Mouse (Mus musculus) lung, postnatal 0 days (tissue): Measurements from ENCODE around the gene B830017H08Rik. TPM values are rescaled to one million over a fixed set of nuclear protein-coding genes. Genes with fewer than 3 reads are reported as not detected.

Experiments used
- ATAC-seq: fragments of 200-750 bp; cut with Nextera tagmentation; 2 replicates; pipeline ENCODE4 v1.8.0; 2017; ENCODE audit warnings: moderate library complexity
- DNase-seq: peaks from one replicate; pipeline ENCODE4 v3.0.0-alpha.2; 2016; ENCODE audit warnings: low spot score
- H3K27ac ChIP-seq: fragments of 300-500 bp; sonication (generic); 2 replicates; pipeline ENCODE4 v1.5.1; 2014; ENCODE audit warnings: antibody characterized with exemption, mild to moderate bottlenecking, low read length, mixed read lengths
- H3K27me3 ChIP-seq: fragments of 300-500 bp; sonication (generic); replicated peaks from 2 replicates; pipeline ENCODE4 v1.6.1; 2014; ENCODE audit warnings: low read length, mixed read lengths; ENCODE audit not compliant: insufficient read depth
- H3K36me3 ChIP-seq: fragments of 300-500 bp; sonication (generic); 2 replicates; pipeline ENCODE4 v1.6.1; 2014; ENCODE audit warnings: low read length, mixed read lengths; ENCODE audit not compliant: insufficient read depth
- H3K4me1 ChIP-seq: fragments of 300-500 bp; sonication (generic); 2 replicates; pipeline ENCODE4 v1.6.1; 2014; ENCODE audit warnings: antibody characterized with exemption, low read depth, low read length, mixed read lengths; ENCODE audit not compliant: insufficient read depth
- H3K4me2 ChIP-seq: fragments of 300-500 bp; sonication (generic); replicated peaks from 2 replicates; pipeline ENCODE4 v1.6.1; 2014; ENCODE audit warnings: low read depth, mild to moderate bottlenecking, low read length, moderate library complexity, mixed read lengths
- H3K4me3 ChIP-seq: fragments of 300-500 bp; sonication (generic); 2 replicates; pipeline ENCODE4 v1.5.1; 2014; ENCODE audit warnings: low read depth, low read length
- H3K9ac ChIP-seq: fragments of 300-500 bp; sonication (generic); replicated peaks from 2 replicates; pipeline ENCODE4 v1.6.1; 2014; ENCODE audit warnings: low read depth, mild to moderate bottlenecking
- H3K9me3 ChIP-seq: fragments of 300-500 bp; sonication (generic); 2 replicates; pipeline ENCODE4 v1.6.1; 2016; ENCODE audit warnings: low read length, mixed read lengths
- CTCF ChIP-seq: IDR thresholded peaks from 2 replicates; pipeline ENCODE4 v1.5.1; 2016; ENCODE audit warnings: antibody characterized with exemption, mild to moderate bottlenecking
- EP300 ChIP-seq: IDR thresholded peaks from 2 replicates; pipeline ENCODE4 v1.6.1; 2016; ENCODE audit warnings: antibody characterized with exemption, mild to moderate bottlenecking, control low read depth
- WGBS: fragments of 180-500 bp; shearing (Covaris S2); extraction: QIAGEN DNeasy Blood & Tissue Kit; methylation state at CpG from one replicate; pipeline ENCODE4 v1.1.7; 2014; 5-methylcytosine and 5-hydroxymethylcytosine counted together
- polyA plus RNA-seq: library from polyadenylated mRNA; unstranded; fragments of >200 nt; fragmentation: Nextera tagmentation; extraction: Ambion mirVana; gene quantifications from 2 replicates; pipeline ENCODE4 v1.2.1, GENCODE M21; 2015

B830017H08Rik gene
- polyA plus RNA-seq, 1 experiment from 2014 or later = not detected

DNA sequence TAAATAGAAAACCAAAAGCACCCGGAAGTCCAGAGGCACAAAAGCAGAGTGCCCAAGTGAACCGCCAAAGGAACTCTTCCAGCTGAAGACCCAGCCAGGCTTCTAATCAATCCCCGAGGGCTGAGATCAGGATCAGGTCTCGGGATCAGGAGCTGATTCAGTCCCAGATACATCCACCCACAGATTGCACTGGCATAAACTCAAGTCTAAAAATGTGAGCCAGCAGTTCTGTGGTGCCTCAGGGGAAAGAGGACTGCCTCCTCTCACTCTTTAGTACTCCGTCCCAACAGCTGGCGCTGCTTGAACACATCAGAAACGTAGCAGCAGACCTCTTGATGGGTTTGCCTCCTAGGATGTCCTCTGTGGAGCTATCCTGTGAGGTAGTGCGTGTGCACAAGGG is 16.4 kb upstream of the B830017H08Rik start:
- H3K27ac ChIP-seq = no peak overlapping the region
- H3K9me3 ChIP-seq = no peaks in the 10 kb centered on the region
- 0 out of 2 replicates have a peak, but pooled peaks cover 3% of the 10 kb centered on the region for H3K27me3 ChIP-seq
- ATAC-seq (no peak), DNase-seq (no peak)
- no peak overlapping the region for H3K9ac ChIP-seq
- no peaks in the 10 kb centered on the region for H3K36me3 ChIP-seq
- H3K4me1 ChIP-seq = peaks cover 4% of the 10 kb centered on the region; the same call in 1 of the 2 replicates
- no peak overlapping the region for H3K4me3 ChIP-seq
- WGBS = 77% methylated on average over 8 of the region's 8 CpGs
- no peak for TF ChIP-seq EP300
- TF ChIP-seq CTCF = no peak
- no peak overlapping the region for H3K4me2 ChIP-seq

DNA sequence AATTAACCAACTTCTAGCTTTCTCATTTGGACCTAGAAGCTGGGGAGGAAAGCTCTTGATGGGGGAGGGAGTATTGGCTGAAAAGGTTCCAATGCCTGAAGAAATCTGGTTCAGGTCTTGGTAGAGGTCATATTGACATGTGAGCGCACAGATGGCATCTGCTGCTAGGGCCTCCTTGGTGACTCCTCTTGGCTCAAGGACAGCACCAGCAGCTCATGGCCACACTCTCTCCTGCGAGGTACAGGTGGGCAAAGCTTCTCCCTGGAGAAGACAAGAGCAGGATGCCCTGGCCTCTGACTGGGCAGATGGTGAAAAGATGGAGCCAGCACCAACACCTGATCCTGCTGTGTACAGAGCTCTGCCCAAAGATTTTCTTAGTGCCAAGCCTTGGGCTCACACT is 6.4 kb upstream of the B830017H08Rik start:
- TF ChIP-seq CTCF (no peak), EP300 (no peak)
- ATAC-seq (no peak), DNase-seq (no peak)
- Histone ChIP-seq H3K36me3 (no peaks in the 10 kb centered on the region), H3K9ac (no peak overlapping the region), H3K4me1 (no peaks in the 10 kb centered on the region), H3K4me2 (no peak overlapping the region), H3K27ac (no peak overlapping the region), H3K4me3 (no peak overlapping the region), H3K27me3 (peaks cover 10% of the 10 kb centered on the region), H3K9me3 (no peaks in the 10 kb centered on the region)
- 71% methylated on average over 2 of the region's 2 CpGs for whole genome bisulfite sequencing

DNA sequence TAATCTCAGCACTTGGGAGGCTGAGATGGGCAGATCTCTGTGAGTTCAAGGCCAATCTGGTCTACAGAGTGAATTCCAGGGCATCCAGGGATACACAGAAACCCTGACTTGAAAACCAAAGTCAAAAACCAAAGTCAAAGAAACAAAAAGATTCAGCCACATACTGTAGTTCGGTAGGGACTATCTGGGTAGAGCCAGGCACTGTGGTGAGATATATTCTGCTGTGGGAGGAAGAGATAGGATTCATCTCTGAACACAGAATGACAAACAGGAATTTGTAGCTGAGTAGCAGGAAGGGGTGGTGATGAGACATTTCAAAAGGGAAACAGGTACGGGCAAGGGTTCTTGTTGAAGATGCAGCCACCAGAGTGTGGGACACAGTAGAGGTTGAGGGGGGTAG is 4.7 kb upstream of the B830017H08Rik start:
- Histone ChIP-seq H3K36me3 (no peaks in the 10 kb centered on the region), H3K9ac (no peak overlapping the region), H3K9me3 (no peaks in the 10 kb centered on the region), H3K4me3 (no peak overlapping the region), H3K4me2 (no peak overlapping the region), H3K27ac (no peak overlapping the region), H3K27me3 (peaks cover 27% of the 10 kb centered on the region), H3K4me1 (peaks cover 3% of the 10 kb centered on the region; the same call in 1 of the 2 replicates)
- TF ChIP-seq CTCF = no peak
- no peak for TF ChIP-seq EP300
- no peak for ATAC-seq
- no peak for DNase-seq
- WGBS = 85% methylated on average over 2 of the region's 2 CpGs

DNA sequence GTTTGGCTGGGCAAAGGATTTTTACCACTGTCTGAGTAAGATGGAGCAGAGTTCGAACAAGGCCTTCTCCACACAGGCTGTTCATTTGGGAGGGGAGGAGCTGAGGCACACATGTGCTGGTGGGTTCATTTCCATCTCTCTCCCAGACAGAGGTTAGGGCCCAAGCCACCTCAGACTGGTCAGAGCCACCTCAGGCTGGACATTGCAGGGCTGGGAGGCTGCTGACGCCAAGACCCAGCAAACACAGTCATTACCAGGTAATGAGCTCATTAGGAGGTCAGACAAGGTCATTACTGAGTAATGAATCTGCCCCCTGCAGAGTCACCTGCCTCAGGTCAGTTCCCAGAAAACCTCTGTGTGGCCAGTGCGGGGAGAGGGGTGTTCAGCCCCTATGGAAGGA is 4.1 kb upstream of the B830017H08Rik start:
- H3K9ac ChIP-seq = no peak overlapping the region
- ATAC-seq = no peak
- H3K4me2 ChIP-seq = no peak overlapping the region
- no peak for DNase-seq
- TF ChIP-seq CTCF (no peak), EP300 (no peak)
- peaks cover 5% of the 10 kb centered on the region; the same call in 1 of the 2 replicates for H3K4me1 ChIP-seq
- H3K9me3 ChIP-seq = no peaks in the 10 kb centered on the region
- 63% methylated on average over 3 of the region's 3 CpGs for WGBS
- H3K4me3 ChIP-seq = no peak overlapping the region
- no peak overlapping the region for H3K27ac ChIP-seq
- H3K36me3 ChIP-seq = no peaks in the 10 kb centered on the region
- H3K27me3 ChIP-seq = peaks cover 31% of the 10 kb centered on the region

DNA sequence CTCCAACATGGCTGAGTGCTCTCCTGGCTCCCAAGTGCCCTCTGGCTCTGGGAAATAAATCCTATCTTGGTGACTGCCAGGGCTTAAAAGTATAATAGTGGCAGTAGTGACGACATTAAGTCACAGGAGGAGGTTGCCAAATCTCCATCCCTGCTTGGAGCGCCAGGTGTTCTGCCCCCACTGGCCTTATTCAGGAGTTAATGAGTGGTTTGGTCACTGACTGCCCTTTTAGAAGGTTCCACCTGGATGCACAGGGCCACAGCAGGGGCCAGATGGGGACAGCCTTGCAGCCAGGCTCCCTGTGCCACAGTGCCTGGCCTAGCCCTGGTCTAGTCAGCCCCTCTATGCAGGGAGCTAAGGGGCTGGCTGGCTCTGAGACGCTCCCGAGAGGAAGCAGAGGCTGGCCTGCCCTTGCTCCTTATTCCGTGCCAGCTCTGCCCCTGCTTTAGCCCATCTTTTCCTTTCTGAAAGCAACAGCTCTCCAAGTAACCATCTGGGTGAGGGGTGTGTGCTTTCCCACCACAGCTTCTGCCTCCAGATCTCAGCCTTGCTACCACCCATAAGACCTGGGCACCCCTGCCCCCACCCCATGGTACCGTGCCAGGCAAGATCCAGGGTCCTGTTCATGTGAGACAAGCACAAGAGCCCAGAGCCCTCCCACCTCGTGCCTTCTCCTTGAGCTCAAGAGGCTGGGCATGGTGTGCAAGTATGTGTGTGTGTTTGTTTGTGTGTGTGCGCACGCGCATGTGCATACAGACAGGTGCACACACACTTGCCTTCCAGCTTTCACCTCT is 2.3 kb upstream of the B830017H08Rik start:
- H3K9ac ChIP-seq = no peak overlapping the region
- no peak overlapping the region for H3K27ac ChIP-seq
- no peaks in the 10 kb centered on the region for H3K9me3 ChIP-seq
- TF ChIP-seq EP300 = no peak
- no peak for TF ChIP-seq CTCF
- no peaks in the 10 kb centered on the region for H3K36me3 ChIP-seq
- peaks cover 5% of the 10 kb centered on the region; the same call in 1 of the 2 replicates for H3K4me1 ChIP-seq
- H3K4me3 ChIP-seq = no peak overlapping the region
- no peak for ATAC-seq
- WGBS = 67% methylated on average over 10 of the region's 10 CpGs
- peaks cover 48% of the 10 kb centered on the region for H3K27me3 ChIP-seq
- DNase-seq = no peak
- H3K4me2 ChIP-seq = no peak overlapping the region

DNA sequence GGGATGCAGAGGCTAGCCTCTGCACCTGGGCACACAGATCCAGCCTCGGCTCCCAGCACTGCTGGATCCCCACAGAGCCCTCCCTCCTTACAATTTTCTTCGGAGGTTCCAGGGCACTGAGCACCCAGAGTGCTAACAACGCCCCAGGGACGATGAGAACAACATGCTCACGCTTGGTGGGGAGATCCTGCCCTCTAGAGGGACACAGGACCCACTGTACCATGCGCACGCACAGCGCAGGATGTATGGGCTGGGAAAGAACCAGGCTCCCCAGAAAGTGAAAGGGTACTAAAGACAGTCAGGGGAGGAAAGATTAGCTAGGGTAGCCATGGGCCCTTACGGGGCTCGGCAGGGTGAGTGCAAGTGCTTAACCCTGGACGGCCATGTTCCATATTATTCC is 1.1 kb upstream of the B830017H08Rik start:
- DNase-seq = no peak
- Histone ChIP-seq H3K4me1 (peaks cover 5% of the 10 kb centered on the region; the same call in 1 of the 2 replicates), H3K9me3 (no peaks in the 10 kb centered on the region), H3K4me2 (no peak overlapping the region), H3K4me3 (no peak overlapping the region), H3K27me3 (peaks cover 49% of the 10 kb centered on the region), H3K36me3 (no peaks in the 10 kb centered on the region), H3K27ac (no peak overlapping the region), H3K9ac (no peak overlapping the region)
- no peak for TF ChIP-seq EP300
- peak; percentile 52 for TF ChIP-seq CTCF
- ATAC-seq = no peak
- 15% methylated on average over 11 of the region's 11 CpGs for WGBS
